Mouse (Mus musculus) neural tube, embryonic 13.5 days (tissue): ENCODE results near the gene Tssk6. TPM values are rescaled to one million over a fixed set of nuclear protein-coding genes. Genes with fewer than 3 reads are reported as not detected.
A peak's percentile ranks its signal among the peaks of the same experiment; 100 is the strongest.

ENCODE experiments used
- ATAC-seq: fragments of 200-750 bp; cut with Nextera tagmentation; 2 replicates; pipeline ENCODE4 v1.8.0; 2017; ENCODE audit warnings: low read depth, mild to moderate bottlenecking, moderate TSS enrichment, moderate library complexity
- H3K27ac ChIP-seq: fragments of 300-500 bp; sonication (generic); replicated peaks from 2 replicates; pipeline ENCODE4 v1.5.1; 2015; ENCODE audit warnings: moderate library complexity, mild to moderate bottlenecking, inconsistent platforms
- H3K27me3 ChIP-seq: fragments of 300-500 bp; sonication (generic); 2 replicates; pipeline ENCODE4 v1.6.1; 2015; ENCODE audit warnings: mild to moderate bottlenecking, inconsistent platforms
- H3K36me3 ChIP-seq: fragments of 300-500 bp; sonication (generic); 2 replicates; pipeline ENCODE4 v1.6.1; 2015; ENCODE audit warnings: mild to moderate bottlenecking, inconsistent platforms
- H3K4me1 ChIP-seq: fragments of 300-500 bp; sonication (generic); replicated peaks from 2 replicates; pipeline ENCODE4 v1.6.1; 2015; ENCODE audit warnings: inconsistent platforms
- H3K4me2 ChIP-seq: fragments of 300-500 bp; sonication (generic); 2 replicates; pipeline ENCODE4 v1.6.1; 2015; ENCODE audit warnings: inconsistent platforms, mild to moderate bottlenecking, moderate library complexity
- H3K4me3 ChIP-seq: fragments of 300-500 bp; sonication (generic); 2 replicates; pipeline ENCODE4 v1.5.1; 2015; ENCODE audit warnings: mild to moderate bottlenecking, inconsistent platforms
- H3K9ac ChIP-seq: fragments of 300-500 bp; sonication (generic); 2 replicates; pipeline ENCODE4 v1.6.1; 2015; ENCODE audit warnings: moderate library complexity, mild to moderate bottlenecking, inconsistent platforms
- H3K9me3 ChIP-seq: fragments of 300-500 bp; sonication (generic); 2 replicates; pipeline ENCODE4 v1.6.1; 2016; ENCODE audit warnings: inconsistent platforms
- WGBS: fragments of 180-500 bp; shearing (Covaris S2); methylation state at CpG from one replicate; pipeline ENCODE4 v1.1.7; 2015; 5-methylcytosine and 5-hydroxymethylcytosine counted together
- polyA plus RNA-seq: library from polyadenylated mRNA; unstranded; fragments of >200 nt; fragmentation: Nextera tagmentation; extraction: Ambion mirVana; gene quantifications from 2 replicates; pipeline ENCODE4 v1.2.1, GENCODE M21; 2015

The Tssk6 gene
- polyA plus RNA-seq, 1 experiment from 2014 or later, result 3.4 TPM

GRCm38 (mm10) chr8:69876097-69876496, 25.9 kb upstream of the Tssk6 start:
- Histone ChIP-seq H3K4me1 (peaks cover 11% of the 10 kb centered on the region), H3K9me3 (no peaks in the 10 kb centered on the region), H3K4me2 (no peak overlapping the region), H3K27me3 (peaks cover 43% of the 10 kb centered on the region), H3K4me3 (no peak overlapping the region), H3K36me3 (peaks cover 15% of the 10 kb centered on the region; the same call in 1 of the 2 replicates), H3K9ac (no peak overlapping the region), H3K27ac (no peak overlapping the region)
- no peak for ATAC-seq
- WGBS, result 47% methylated on average over 10 of the region's 10 CpGs

DNA sequence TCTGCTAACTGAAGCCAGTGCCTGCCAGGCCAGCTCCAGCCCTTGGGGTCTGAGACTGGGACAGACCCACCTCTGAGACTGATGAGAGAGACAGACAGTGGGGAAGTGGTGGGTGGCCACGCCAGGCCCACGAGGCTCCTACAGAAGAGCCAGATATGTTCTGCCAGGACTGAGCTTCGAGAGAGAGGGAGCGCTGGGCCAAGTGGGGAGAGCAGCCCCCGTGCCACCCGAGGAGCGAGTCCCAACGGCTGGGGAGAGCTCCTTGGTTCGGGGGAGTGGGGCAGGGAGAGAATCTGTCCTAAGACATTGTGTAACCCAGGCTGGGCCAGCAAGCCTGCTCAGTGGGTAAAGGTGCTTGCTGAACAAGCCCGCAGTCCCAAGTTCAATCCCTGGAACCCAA, 25.0 kb upstream of the Tssk6 start:
- no peak overlapping the region for H3K4me3 ChIP-seq
- no peak for ATAC-seq
- no peak overlapping the region for H3K9ac ChIP-seq
- H3K4me1 ChIP-seq, result peaks cover 19% of the 10 kb centered on the region
- H3K36me3 ChIP-seq, result peaks cover 9% of the 10 kb centered on the region; the same call in 1 of the 2 replicates
- no peak overlapping the region for H3K27ac ChIP-seq
- peaks cover 51% of the 10 kb centered on the region for H3K27me3 ChIP-seq
- 74% methylated on average over 10 of the region's 10 CpGs for WGBS
- H3K4me2 ChIP-seq, result no peak overlapping the region
- no peaks in the 10 kb centered on the region for H3K9me3 ChIP-seq

DNA sequence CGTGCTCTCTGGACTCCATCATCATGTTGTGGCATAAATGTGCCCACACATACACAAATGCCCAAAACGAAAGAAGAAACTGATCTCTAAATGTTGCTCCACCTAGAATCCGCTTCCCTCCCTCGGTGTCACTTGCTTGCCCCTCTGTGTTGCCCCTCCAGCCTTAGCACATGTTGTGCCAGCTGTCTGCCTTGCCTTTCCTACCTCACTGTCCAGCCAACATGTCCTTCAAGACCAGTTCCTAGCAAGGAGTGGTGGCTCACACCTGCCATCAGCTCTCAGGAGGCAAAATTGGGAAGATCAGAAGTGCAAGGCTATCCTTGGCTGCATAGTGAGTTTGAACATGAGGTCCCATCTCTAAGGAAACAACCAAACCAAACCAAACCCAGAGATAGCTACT, 24.6 kb upstream of the Tssk6 start:
- Histone ChIP-seq H3K36me3 (0 out of 2 replicates have a peak, but pooled peaks cover 5% of the 10 kb centered on the region), H3K9me3 (no peaks in the 10 kb centered on the region), H3K9ac (no peak overlapping the region), H3K27me3 (peaks cover 56% of the 10 kb centered on the region), H3K27ac (no peak overlapping the region), H3K4me2 (no peak overlapping the region), H3K4me3 (no peak overlapping the region), H3K4me1 (peaks cover 23% of the 10 kb centered on the region)
- no peak for ATAC-seq
- WGBS, result 87% methylated on average over 4 of the region's 4 CpGs

DNA sequence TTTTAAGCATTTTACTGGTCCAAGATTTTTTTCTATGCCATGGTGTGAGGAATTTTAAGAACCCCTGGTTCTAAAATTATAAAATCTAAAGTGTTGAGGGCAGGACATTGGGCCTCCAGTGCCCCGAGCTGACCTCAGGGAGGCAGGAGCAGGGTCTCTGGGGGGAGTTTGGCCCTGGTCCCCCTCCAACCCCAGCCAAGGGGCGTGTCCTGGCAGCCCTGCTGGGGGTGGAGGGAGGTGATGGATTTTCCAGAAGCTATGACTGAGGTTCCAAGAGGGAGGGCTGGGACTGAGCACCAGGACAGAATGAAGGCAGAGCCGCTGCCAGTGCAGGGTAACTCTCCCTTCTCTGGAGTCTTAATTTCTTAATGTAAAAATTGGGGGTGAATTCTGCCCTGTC, 24.0 kb upstream of the Tssk6 start:
- H3K4me2 ChIP-seq, result no peak overlapping the region
- WGBS, result 69% methylated on average over 3 of the region's 3 CpGs
- H3K9ac ChIP-seq, result no peak overlapping the region
- H3K9me3 ChIP-seq, result no peaks in the 10 kb centered on the region
- no peak overlapping the region for H3K4me3 ChIP-seq
- no peaks in the 10 kb centered on the region for H3K36me3 ChIP-seq
- H3K27ac ChIP-seq, result no peak overlapping the region
- ATAC-seq, result no peak
- H3K27me3 ChIP-seq, result peaks cover 62% of the 10 kb centered on the region
- peaks cover 29% of the 10 kb centered on the region for H3K4me1 ChIP-seq

- Histone ChIP-seq H3K9me3 (no peaks in the 10 kb centered on the region), H3K4me2 (no peak overlapping the region), H3K27me3 (peaks cover 79% of the 10 kb centered on the region), H3K4me1 (peaks cover 29% of the 10 kb centered on the region), H3K9ac (no peak overlapping the region), H3K36me3 (no peaks in the 10 kb centered on the region), H3K4me3 (no peak overlapping the region), H3K27ac (no peak overlapping the region)
- no peak for ATAC-seq
- WGBS, result 55% methylated on average over 8 of the region's 8 CpGs
These were observed 22.3 kb upstream of the Tssk6 start for GRCm38 (mm10) chr8:69879678-69880077.

DNA sequence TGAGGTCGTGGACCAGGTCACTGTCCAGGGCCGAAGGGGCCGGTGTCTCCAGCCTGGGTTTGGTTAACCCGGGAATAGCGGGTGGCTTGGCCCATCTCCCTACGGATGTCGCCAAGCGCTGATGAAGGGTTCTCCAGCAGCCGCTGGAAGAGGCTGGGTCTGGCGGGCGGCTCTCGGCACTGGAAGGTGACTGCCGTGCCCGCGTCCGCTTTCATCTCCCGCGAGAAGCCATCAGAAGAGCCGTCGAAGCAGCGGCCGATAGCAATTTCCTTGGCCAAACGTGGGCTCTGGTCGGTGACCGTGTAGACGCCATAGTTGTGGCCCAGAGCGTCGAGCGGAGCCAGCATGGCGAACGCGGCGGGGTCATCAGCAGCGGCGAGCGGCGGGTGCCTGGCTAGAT, 21.1 kb upstream of the Tssk6 start:
- peaks cover 90% of the 10 kb centered on the region for H3K27me3 ChIP-seq
- WGBS, result 8% methylated on average over 37 of the region's 37 CpGs
- no peaks in the 10 kb centered on the region for H3K9me3 ChIP-seq
- no peak overlapping the region for H3K9ac ChIP-seq
- no peak for ATAC-seq
- H3K4me3 ChIP-seq, result peak overlapping the region; percentile 44
- peak overlapping the region; percentile 56 for H3K4me2 ChIP-seq
- peaks cover 36% of the 10 kb centered on the region for H3K4me1 ChIP-seq
- no peaks in the 10 kb centered on the region for H3K36me3 ChIP-seq
- H3K27ac ChIP-seq, result no peak overlapping the region

DNA sequence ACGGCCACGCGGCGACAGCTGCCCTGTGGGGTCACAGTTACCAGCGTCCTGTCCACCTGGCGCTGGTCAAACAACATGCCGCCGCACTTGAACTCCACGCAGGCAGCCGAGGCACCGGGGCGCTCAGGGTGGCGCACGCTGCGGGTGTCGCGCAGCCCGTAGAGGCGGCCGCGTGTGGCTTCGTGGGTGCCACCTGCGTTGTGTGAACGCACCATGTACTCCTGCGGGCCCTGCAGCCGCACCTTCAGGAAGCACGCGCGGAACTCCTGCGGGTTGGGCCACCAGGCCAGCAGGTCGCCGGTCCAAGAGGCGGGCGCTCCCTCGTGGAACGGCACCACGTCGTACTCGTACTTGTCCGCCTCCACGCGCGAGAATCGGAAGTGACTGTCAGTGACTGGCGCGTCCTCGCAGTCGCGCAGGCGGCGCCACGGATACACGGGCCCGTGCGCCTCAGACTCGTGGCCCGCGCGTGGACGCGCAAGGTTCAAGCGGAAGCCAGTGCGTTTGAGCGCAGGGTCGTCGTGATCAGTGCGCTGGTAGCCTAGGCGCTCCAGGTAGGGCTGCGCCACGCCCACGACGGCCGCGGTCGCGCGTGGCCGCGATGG, 20.6 kb upstream of the Tssk6 start:
- H3K9ac ChIP-seq, result peak overlapping the region; percentile 56
- H3K36me3 ChIP-seq, result no peaks in the 10 kb centered on the region
- no peaks in the 10 kb centered on the region for H3K9me3 ChIP-seq
- 21% methylated on average over 79 of the region's 79 CpGs for WGBS
- peak; percentile 1; the same call in 1 of the 2 replicates for ATAC-seq
- peaks cover 41% of the 10 kb centered on the region for H3K4me1 ChIP-seq
- H3K27me3 ChIP-seq, result peaks cover 91% of the 10 kb centered on the region
- peak overlapping the region; percentile 56 for H3K4me2 ChIP-seq
- H3K27ac ChIP-seq, result no peak overlapping the region
- H3K4me3 ChIP-seq, result peak overlapping the region; percentile 44

DNA sequence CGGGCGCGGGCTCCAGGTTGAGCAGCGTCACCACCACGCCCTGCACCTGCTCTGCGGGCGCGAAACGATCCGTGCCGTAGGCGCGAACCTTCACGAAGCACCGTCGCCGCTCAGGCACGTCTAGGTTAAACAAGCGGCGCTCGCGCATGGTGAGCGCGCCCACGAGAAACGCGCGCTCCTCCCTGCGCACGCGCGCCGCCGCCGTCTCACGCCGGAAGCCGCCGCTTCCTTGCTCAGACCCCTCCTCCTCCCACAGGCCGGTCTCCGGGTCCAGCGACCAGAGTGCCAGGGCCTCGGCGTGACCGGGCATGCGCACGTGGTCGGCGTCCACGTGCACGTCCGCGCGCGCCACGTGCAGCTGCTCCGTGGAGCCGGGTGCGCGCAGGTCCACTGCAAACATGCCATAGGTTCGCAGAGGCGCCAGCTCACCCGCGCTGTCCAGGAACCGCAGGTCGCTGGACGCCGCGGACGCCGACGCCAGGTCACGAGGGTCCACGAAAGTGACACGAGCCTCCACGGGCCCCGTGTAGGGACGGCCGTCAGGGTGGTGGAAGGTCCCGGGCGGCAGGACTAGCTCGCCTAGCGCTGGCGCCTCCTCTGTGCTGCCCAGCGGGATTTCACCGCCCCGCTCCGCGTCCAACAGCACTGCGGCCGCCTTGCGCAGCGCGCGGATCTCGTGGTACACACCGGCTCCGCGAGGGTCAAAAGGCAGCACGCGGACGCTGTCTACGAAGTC, 19.8 kb upstream of the Tssk6 start:
- Histone ChIP-seq H3K27ac (no peak overlapping the region), H3K9ac (peak overlapping the region; percentile 56), H3K4me3 (peak overlapping the region; percentile 44), H3K9me3 (no peaks in the 10 kb centered on the region), H3K4me2 (peak overlapping the region; percentile 56), H3K4me1 (peaks cover 48% of the 10 kb centered on the region), H3K27me3 (peaks cover 94% of the 10 kb centered on the region), H3K36me3 (no peaks in the 10 kb centered on the region)
- WGBS, result 4% methylated on average over 100 of the region's 103 CpGs
- ATAC-seq, result peak; percentile 65

- no peak overlapping the region for H3K27ac ChIP-seq
- H3K36me3 ChIP-seq, result no peaks in the 10 kb centered on the region
- H3K4me1 ChIP-seq, result peaks cover 56% of the 10 kb centered on the region
- H3K27me3 ChIP-seq, result peaks cover 99% of the 10 kb centered on the region
- WGBS, result 13% methylated on average over 52 of the region's 52 CpGs
- no peaks in the 10 kb centered on the region for H3K9me3 ChIP-seq
- ATAC-seq, result no peak
- peak overlapping the region; percentile 56 for H3K4me2 ChIP-seq
- peak overlapping the region; percentile 44 for H3K4me3 ChIP-seq
- H3K9ac ChIP-seq, result 0 out of 2 replicates have a peak overlapping the region, but pooled peaks have one; percentile 52
These were observed 19.0 kb upstream of the Tssk6 start for GRCm38 (mm10) chr8:69882833-69883600.

DNA sequence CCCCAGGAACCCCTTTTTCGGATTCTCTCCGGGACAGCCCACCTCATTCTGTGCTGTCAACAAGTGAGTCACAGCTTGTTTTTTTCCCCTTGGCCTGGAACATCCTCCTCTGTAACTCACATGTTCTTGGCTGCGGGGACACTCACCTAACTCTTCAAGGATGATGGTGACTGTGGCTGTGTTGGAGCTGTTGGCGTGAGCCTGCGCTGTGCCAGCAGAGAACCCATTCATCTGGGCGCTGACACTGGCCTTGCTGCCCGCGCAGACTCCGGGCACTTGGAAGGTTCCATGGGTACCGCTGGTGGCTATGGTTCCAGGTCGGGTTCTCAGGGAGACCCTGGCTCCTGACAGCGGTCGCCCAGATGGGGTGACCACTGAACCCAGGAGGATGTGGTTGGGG, 17.8 kb upstream of the Tssk6 start:
- 54% methylated on average over 13 of the region's 13 CpGs for WGBS
- no peaks in the 10 kb centered on the region for H3K36me3 ChIP-seq
- no peak overlapping the region for H3K9ac ChIP-seq
- H3K27ac ChIP-seq, result no peak overlapping the region
- no peak overlapping the region for H3K4me2 ChIP-seq
- no peak overlapping the region for H3K4me3 ChIP-seq
- H3K27me3 ChIP-seq, result peaks cover 100% of the 10 kb centered on the region
- no peak for ATAC-seq
- H3K4me1 ChIP-seq, result peaks cover 67% of the 10 kb centered on the region
- H3K9me3 ChIP-seq, result no peaks in the 10 kb centered on the region

GRCm38 (mm10) chr8:69887289-69888243, 14.4 kb upstream of the Tssk6 start, which contains the start of gene Cilp2:
TSS of gene Cilp2 (minus strand) at chr8:69887687.
- Histone ChIP-seq H3K4me1 (peaks cover 56% of the 10 kb centered on the region), H3K9ac (peak within 1 kb of the TSS; percentile 17; the same call in 1 of the 2 replicates), H3K36me3 (0 out of 2 replicates have a peak, but pooled peaks cover 5% of the 10 kb centered on the region)

More at GRCm38 (mm10) chr8:69887289-69888243, 14.4 kb upstream of the Tssk6 start, which contains the start of gene Cilp2:
- peak within 1 kb of the TSS; percentile 24 for H3K4me3 ChIP-seq
- peaks cover 83% of the 10 kb centered on the region for H3K27me3 ChIP-seq
- H3K4me2 ChIP-seq, result peak within 1 kb of the TSS; percentile 47
- ATAC-seq, result no peak
- H3K9me3 ChIP-seq, result no peaks in the 10 kb centered on the region
- under 1% methylated on average over 60 of the region's 60 CpGs for WGBS
- no peak within 1 kb of the TSS for H3K27ac ChIP-seq
